ENCODE assay signal across 12 mouse cellular contexts in the genomic region with DNA sequence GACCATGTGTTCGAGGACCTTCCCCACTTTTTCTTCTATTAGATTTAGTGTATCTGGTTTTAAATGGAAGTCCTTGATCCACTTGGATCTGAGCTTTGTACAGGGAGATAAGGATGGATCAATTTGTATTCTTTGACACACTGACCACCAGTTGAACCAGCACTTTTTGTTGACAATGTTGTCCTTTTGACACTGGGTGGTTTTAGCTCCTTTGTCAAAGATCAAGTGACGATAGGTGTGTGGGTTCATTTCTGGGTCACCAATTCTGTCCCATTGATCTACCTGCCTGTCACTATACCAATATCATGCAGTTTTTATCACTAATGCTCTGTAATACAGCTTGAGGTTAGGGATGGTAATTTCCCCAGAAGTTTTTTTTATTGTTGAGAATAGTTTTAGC. TPM values are rescaled to one million over a fixed set of nuclear protein-coding genes. Genes with fewer than 3 reads are reported as not detected.
"Had no signal": no experiment of that assay in that cellular context is flagged by ENCODE, and none has a peak within 500 bp of the region (broad histone marks: within the 10 kb centered on the region; RNA-seq: fewer than 3 reads in every experiment).

No protein-coding gene starts in this region.

RNA-seq across cellular contexts. Expression of gene Raet1d, which starts 4.6 kb away (rescaled TPM):
- total RNA-seq: heart, adult 8-10 months; heart, postnatal 36 days; hematopoietic stem cell, adult 5-6 weeks; layer of hippocampus, adult 18-20 months; layer of hippocampus, adult 2 months; layer of hippocampus, adult 8-10 months; layer of hippocampus, postnatal 10 days; layer of hippocampus, postnatal 14 days; layer of hippocampus, postnatal 25 days; layer of hippocampus, postnatal 36 days had no signal
- polyA plus RNA-seq: inflammation-experienced regulatory T-cells, adult 6 months; kidney, adult 2 months had no signal
